Mouse (Mus musculus) cerebellum, postnatal 36 days (tissue): Measurements from ENCODE around the gene Arhgap27.
"Not testable (repeated sequence)": the region's sequence is repeated elsewhere in the genome, so short reads cannot be mapped to it uniquely, and the experiment has no call there.

Experiments
- DNase-seq, 2 experiments: peaks; one replicate each; pipeline ENCODE4 v3.0.0; 2021 to 2022; ENCODE audit warnings: mixed read lengths in 2 of 2

The Arhgap27 gene

DNA sequence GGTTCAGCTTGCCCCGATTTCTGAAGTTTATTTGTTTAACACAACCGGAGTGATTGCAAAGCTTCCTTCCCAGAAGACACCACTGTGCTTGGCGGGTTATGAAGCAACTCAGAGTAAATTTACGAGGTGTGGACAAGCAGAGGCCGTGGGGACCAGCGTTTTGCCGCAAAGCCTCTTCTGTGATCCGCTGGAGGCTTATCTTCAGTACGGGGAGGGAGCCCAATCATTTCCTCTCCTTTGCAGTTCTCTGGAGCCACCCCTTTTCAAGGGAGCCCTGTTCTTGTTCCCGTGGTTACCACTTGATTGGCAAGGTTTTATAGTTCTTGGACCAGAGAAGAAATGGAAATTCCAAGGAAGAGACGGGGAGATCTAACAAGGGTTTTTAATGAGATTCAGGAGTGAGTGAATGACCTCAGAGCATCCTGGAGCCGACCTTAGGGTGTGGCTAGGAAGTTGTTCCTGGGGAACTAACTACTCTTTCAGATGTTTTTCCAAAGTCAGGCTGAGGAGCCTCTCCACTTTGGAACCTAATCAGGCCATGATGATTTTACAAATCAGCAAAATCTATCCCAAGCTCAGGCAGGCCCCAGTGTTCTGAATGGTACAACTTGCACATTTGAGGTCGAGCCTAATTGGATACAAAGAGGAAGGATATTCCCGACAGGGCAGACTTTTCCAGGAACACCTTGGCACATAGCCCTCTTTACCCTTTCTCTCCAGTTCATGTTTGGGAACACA lies 71.2 kb downstream of the Arhgap27 start:
- DNase-seq = no peak

DNA sequence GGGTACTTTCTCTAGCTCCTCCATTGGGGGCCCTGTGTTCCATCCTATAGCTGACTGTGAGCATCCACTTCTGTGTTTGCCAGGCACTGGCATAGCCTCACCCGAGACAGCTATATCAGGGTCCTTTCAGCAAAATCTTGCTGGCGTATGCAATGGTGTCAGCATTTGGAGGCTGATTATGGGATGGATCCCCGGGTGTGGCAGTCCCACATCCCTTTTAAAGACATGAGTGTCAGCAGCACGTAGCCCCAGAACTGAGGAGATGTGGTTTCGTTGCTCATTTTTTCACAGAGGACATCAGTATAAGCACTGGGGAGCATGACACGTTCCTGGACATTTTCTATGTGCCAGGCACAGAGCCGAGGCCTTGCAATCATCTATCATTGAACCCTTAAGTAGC lies 72.7 kb downstream of the Arhgap27 start:
- DNase-seq = not testable (repeated sequence)

DNA sequence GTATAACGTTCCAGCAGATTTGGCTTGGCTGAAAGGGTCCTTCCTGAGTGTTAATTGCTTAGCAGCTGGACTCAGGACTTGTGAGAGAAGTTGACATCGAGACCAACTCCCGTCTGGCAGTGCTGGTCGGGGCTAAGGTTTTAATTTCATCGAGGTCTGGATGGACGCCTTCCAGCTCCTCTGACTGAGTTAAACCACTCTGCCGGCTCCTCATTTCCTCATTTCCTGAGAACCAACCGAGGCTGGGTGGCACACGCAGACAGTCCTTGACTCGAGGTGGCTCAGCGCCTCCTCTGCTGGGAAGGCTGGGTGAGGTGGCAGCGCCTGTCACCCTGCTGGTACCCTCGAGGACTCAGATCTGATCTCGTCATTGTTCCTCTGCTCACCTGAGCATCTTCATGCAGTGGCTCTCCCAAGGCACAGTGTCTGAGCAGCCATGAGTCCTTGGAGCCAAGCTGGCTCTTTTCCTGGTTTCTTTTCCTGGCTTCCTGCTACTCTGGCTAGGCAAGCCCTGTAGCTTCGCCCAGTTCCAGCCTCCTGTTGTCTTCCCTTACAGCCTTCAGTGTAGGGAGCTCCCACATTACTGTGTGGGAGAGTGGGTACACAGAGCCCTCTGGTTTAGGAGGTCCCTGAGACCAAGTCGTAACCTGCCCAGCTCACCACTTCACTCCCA lies 75.1 kb downstream of the Arhgap27 start:
- DNase-seq = peak in 1 of 2 experiments; percentile 21

DNA sequence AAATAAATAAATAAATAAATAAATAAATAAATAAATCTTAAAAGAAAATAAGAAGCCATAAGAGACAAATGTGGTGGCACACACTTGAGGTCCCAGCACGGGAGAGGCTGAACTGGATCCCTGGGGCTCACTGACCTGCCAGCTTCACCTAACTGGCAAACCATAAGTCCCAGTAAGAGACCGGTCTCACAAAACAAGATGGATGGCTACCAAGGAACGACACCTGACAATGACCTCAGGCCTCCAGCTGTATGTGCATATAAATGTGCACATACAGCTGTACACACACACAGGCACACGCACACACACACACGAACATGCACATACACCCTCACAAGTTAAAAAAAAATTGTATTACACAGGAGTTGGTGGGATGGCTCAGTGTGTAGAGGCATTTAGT lies 76.6 kb downstream of the Arhgap27 start:
- no peak for DNase-seq

DNA sequence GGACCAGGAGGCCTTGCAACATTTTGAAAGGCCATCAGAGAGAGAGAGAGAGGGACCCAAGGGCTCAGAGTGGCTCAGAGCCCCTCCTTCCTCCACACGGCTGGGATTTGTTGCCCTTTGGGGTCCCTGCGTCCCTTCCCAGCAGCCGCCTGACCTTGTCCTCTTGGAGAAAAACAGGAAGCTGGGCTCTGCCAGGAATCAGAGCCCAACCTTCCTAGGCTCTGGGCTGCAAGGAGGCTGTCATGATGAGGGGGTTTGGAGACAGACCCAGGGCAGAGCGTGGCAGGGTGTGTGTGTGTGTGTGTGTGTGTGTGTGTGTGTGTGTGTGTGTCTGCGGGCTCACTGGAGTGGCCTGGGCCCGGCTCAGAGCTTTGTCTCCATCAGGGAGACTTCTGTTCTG lies 77.5 kb downstream of the Arhgap27 start:
- no peak for DNase-seq

DNA sequence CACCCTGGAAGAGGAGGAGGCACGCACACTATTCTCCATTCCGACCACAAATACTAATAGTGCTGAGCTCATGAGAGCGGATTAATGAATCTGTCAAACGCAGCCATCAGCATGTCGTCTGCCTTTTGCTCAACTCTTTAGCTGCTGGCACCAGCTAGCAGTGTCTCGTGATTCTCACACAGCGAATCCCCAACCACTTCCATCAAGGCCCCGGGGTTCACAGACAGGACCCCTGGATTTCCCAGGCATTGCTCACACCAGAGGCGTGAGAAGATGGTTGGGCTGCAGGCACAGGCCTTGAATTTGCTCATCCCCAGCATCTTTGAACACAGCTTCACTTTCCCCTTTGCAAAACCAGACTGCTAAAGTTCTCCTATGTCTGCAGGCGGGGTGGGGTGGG lies 78.2 kb downstream of the Arhgap27 start:
- no peak for DNase-seq

DNA sequence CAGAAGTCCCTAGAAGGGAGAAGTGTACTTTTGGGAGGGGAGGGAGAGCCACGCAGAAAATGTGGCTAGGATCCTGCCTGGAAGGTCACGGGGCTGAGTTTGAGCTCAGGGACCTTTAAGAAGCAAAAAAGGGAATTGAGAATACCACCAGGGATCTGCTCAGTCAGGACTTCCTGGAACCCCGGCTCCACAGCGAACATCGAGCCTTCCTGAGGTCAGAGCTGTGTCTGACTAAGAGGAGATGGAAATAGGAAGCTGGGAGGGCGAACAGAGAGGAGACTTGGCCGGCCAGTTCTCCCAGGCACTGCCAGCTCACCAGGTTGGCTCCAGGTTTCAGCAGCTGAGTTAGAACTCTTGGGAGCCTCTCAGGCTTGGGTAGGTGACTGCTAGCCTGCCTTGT lies 81.7 kb downstream of the Arhgap27 start:
- DNase-seq = no peak
